Mouse (Mus musculus) heart, postnatal 0 days (tissue): ENCODE data around the gene Scfd2.

ENCODE experiments used
- CTCF ChIP-seq: IDR thresholded peaks from 2 replicates; pipeline ENCODE4 v1.5.1; 2016; ENCODE audit warnings: antibody characterized with exemption, control low read depth, low read depth
- EP300 ChIP-seq: IDR thresholded peaks from 2 replicates; pipeline ENCODE4 v1.6.1; 2016; ENCODE audit warnings: antibody characterized with exemption, low read depth

- TF ChIP-seq CTCF (no peak), EP300 (no peak)
Observed at GRCm38 (mm10) chr5:74363296-74363695, 168.3 kb downstream of the Scfd2 start.
